28 mouse cellular contexts compared by ENCODE assay signal in genomic region chr13:15054705-15055104, GRCm38 (mm10).
A peak's percentile ranks its signal among the peaks of the same experiment; 100 is the strongest.
DNase-seq lines count a peak whose midpoint lies in the region; ATAC-seq and TF ChIP-seq lines count a peak whose summit lies in the region.
"Had no signal": no experiment of that assay in that cellular context is flagged by ENCODE, and none has a peak within 500 bp of the region (broad histone marks: within the 10 kb centered on the region; RNA-seq: fewer than 3 reads in every experiment).

No protein-coding gene starts in this region.

- no peak for TF ChIP-seq EP300 in stomach, postnatal 0 days (optimal IDR thresholded peaks at IDR 0.05)

- H3K9ac ChIP-seq in embryonic facial prominence, embryonic 14.5 days (ENCODE audit: low read depth, low read length), result no peak overlapping the region
- H3K9ac ChIP-seq in stomach, embryonic 14.5 days (replicated peaks; ENCODE audit: low read depth, low read length), result no peak overlapping the region
- H3K9ac ChIP-seq in stomach, postnatal 0 days (ENCODE audit: low read length), result no peak overlapping the region
- H3K9ac ChIP-seq in stomach, embryonic 16.5 days (ENCODE audit: low read length), result no peak overlapping the region
- H3K9ac ChIP-seq: embryonic facial prominence, embryonic 12.5 days; embryonic facial prominence, embryonic 15.5 days; forebrain, embryonic 12.5 days had no signal

- ATAC-seq in embryonic facial prominence, embryonic 14.5 days (ENCODE audit: low read depth), result no peak
- ATAC-seq in stomach, embryonic 14.5 days (ENCODE audit: insufficient number of reproducible peaks, insufficient read depth, low FRiP score, low read depth), result peak; percentile 62; the same call in 1 of the 2 replicates
- ATAC-seq in stomach, postnatal 0 days (ENCODE audit: low FRiP score, low TSS enrichment), result no peak
- ATAC-seq in stomach, embryonic 16.5 days (ENCODE audit: insufficient read depth, low FRiP score), result peak; percentile 56; the same call in 1 of the 2 replicates
- ATAC-seq in megakaryocyte progenitor cell, adult 5-6 weeks (replicated peaks; ENCODE audit: poor library complexity), result no peak
- ATAC-seq: activated CD4-positive, CD25-positive, alpha-beta regulatory T cell, adult 4 months; CD4-positive, CD25-positive, alpha-beta regulatory T cell, adult 4 months; forebrain, embryonic 14.5 days; forebrain, embryonic 16.5 days; Patski had no signal

- H3K4me3 ChIP-seq in embryonic facial prominence, embryonic 14.5 days (ENCODE audit: low read depth, low read length), result no peak overlapping the region
- no peak overlapping the region for H3K4me3 ChIP-seq in embryonic facial prominence, embryonic 10.5 days
- H3K4me3 ChIP-seq in stomach, embryonic 14.5 days (ENCODE audit: low read depth, low read length), result no peak overlapping the region
- no peak overlapping the region for H3K4me3 ChIP-seq in stomach, postnatal 0 days (ENCODE audit: low read depth, low read length)
- H3K4me3 ChIP-seq in stomach, embryonic 16.5 days (replicated peaks; ENCODE audit: low read length), result no peak overlapping the region
- H3K4me3 ChIP-seq: embryonic facial prominence, embryonic 12.5 days; embryonic facial prominence, embryonic 15.5 days; erythroblast, embryonic 14.5 days; forebrain, embryonic 10.5 days; forebrain, embryonic 12.5 days had no signal

- 76% methylated on average over 3 of the region's 3 CpGs for WGBS in embryonic facial prominence, embryonic 14.5 days
- 88% methylated on average over 3 of the region's 3 CpGs for WGBS in embryonic facial prominence, embryonic 10.5 days
- WGBS in stomach, embryonic 14.5 days, result 58% methylated on average over 3 of the region's 3 CpGs
- 57% methylated on average over 3 of the region's 3 CpGs for WGBS in stomach, postnatal 0 days
- 57% methylated on average over 3 of the region's 3 CpGs for WGBS in stomach, embryonic 16.5 days

- DNase-seq in embryonic facial prominence, embryonic 14.5 days (ENCODE audit: low spot score), result peak; percentile 5
- DNase-seq in embryonic facial prominence, embryonic 10.5 days (ENCODE audit: low spot score), result no peak
- DNase-seq in stomach, postnatal 0 days (ENCODE audit: low spot score), result no peak
- DNase-seq: adrenal gland, adult 8-10 months; adrenal gland, postnatal 14 days; adrenal gland, postnatal 36 days; B cell, adult 2 months; cerebellum, adult 18-20 months; cerebellum, adult 8-10 months; cerebellum, adult 9-11 months; cerebellum, postnatal 14 days; cerebellum, postnatal 36 days; embryo, embryonic 11 days had no signal

- no peaks in the 10 kb centered on the region for H3K36me3 ChIP-seq in embryonic facial prominence, embryonic 14.5 days (ENCODE audit: control insufficient read depth, insufficient read depth, low read length)
- H3K36me3 ChIP-seq in embryonic facial prominence, embryonic 10.5 days (replicated peaks), result no peaks in the 10 kb centered on the region
- H3K36me3 ChIP-seq in stomach, embryonic 14.5 days (ENCODE audit: control insufficient read depth, insufficient read depth, low read length), result no peaks in the 10 kb centered on the region
- no peaks in the 10 kb centered on the region for H3K36me3 ChIP-seq in stomach, postnatal 0 days (ENCODE audit: control insufficient read depth, insufficient read depth, low read length)
- no peaks in the 10 kb centered on the region for H3K36me3 ChIP-seq in stomach, embryonic 16.5 days (ENCODE audit: control insufficient read depth, insufficient read depth, low read length)
- H3K36me3 ChIP-seq: embryonic facial prominence, embryonic 12.5 days; embryonic facial prominence, embryonic 15.5 days; forebrain, embryonic 10.5 days; forebrain, embryonic 12.5 days; G1E had no signal

- H3K9me3 ChIP-seq in embryonic facial prominence, embryonic 14.5 days (ENCODE audit: control insufficient read depth, low read length), result no peaks in the 10 kb centered on the region
- H3K9me3 ChIP-seq in embryonic facial prominence, embryonic 10.5 days, result no peaks in the 10 kb centered on the region
- H3K9me3 ChIP-seq in stomach, embryonic 14.5 days (ENCODE audit: control insufficient read depth, low read depth, low read length), result no peaks in the 10 kb centered on the region
- H3K9me3 ChIP-seq in stomach, postnatal 0 days (ENCODE audit: control insufficient read depth, low read length), result no peaks in the 10 kb centered on the region
- H3K9me3 ChIP-seq in stomach, embryonic 16.5 days (replicated peaks; ENCODE audit: control insufficient read depth, low read length), result no peaks in the 10 kb centered on the region
- H3K9me3 ChIP-seq: embryonic facial prominence, embryonic 12.5 days; embryonic facial prominence, embryonic 15.5 days; forebrain, embryonic 10.5 days; forebrain, embryonic 12.5 days; G1E had no signal

- no peaks in the 10 kb centered on the region for H3K4me1 ChIP-seq in embryonic facial prominence, embryonic 14.5 days (ENCODE audit: control insufficient read depth, insufficient read depth, low read length)
- H3K4me1 ChIP-seq in embryonic facial prominence, embryonic 10.5 days, result peaks cover 8% of the 10 kb centered on the region
- H3K4me1 ChIP-seq in stomach, embryonic 14.5 days (ENCODE audit: control insufficient read depth, insufficient read depth, low read length), result 0 out of 2 replicates have a peak, but pooled peaks cover 4% of the 10 kb centered on the region
- H3K4me1 ChIP-seq in stomach, postnatal 0 days (replicated peaks; ENCODE audit: control insufficient read depth, insufficient read depth), result no peaks in the 10 kb centered on the region
- H3K4me1 ChIP-seq in stomach, embryonic 16.5 days (ENCODE audit: control insufficient read depth, insufficient read depth, low read length), result no peaks in the 10 kb centered on the region

- H3K27ac ChIP-seq in embryonic facial prominence, embryonic 14.5 days (replicated peaks; ENCODE audit: low read depth, low read length), result no peak overlapping the region
- no peak overlapping the region for H3K27ac ChIP-seq in embryonic facial prominence, embryonic 10.5 days (replicated peaks)
- H3K27ac ChIP-seq in stomach, embryonic 14.5 days (ENCODE audit: low read length), result no peak overlapping the region
- no peak overlapping the region for H3K27ac ChIP-seq in stomach, postnatal 0 days (replicated peaks)
- no peak overlapping the region for H3K27ac ChIP-seq in stomach, embryonic 16.5 days (ENCODE audit: low read length)
- H3K27ac ChIP-seq: embryonic facial prominence, embryonic 12.5 days; embryonic facial prominence, embryonic 15.5 days; forebrain, embryonic 10.5 days; forebrain, embryonic 12.5 days had no signal

- H3K27me3 ChIP-seq in embryonic facial prominence, embryonic 14.5 days (replicated peaks; ENCODE audit: control insufficient read depth, insufficient read depth, low read length), result no peaks in the 10 kb centered on the region
- no peaks in the 10 kb centered on the region for H3K27me3 ChIP-seq in embryonic facial prominence, embryonic 10.5 days (replicated peaks; ENCODE audit: low read depth, poor library complexity, severe bottlenecking)
- H3K27me3 ChIP-seq in stomach, embryonic 14.5 days (ENCODE audit: control insufficient read depth, insufficient read depth, low read length), result no peaks in the 10 kb centered on the region
- no peaks in the 10 kb centered on the region for H3K27me3 ChIP-seq in stomach, postnatal 0 days (ENCODE audit: control insufficient read depth, insufficient read depth, low read length)
- H3K27me3 ChIP-seq in stomach, embryonic 16.5 days (ENCODE audit: control insufficient read depth, insufficient read depth, low read length), result no peaks in the 10 kb centered on the region
- H3K27me3 ChIP-seq: CH12.LX; embryonic facial prominence, embryonic 12.5 days; embryonic facial prominence, embryonic 15.5 days; forebrain, embryonic 12.5 days had no signal

- no peak for TF ChIP-seq CTCF in stomach, postnatal 0 days (IDR thresholded peaks at IDR 0.05; ENCODE audit: low read depth)

- no peak overlapping the region for H3K4me2 ChIP-seq in embryonic facial prominence, embryonic 14.5 days (ENCODE audit: low read depth, low read length)
- H3K4me2 ChIP-seq in stomach, embryonic 14.5 days (replicated peaks; ENCODE audit: low read depth, low read length), result no peak overlapping the region
- no peak overlapping the region for H3K4me2 ChIP-seq in stomach, postnatal 0 days (replicated peaks; ENCODE audit: low read depth)
- no peak overlapping the region for H3K4me2 ChIP-seq in stomach, embryonic 16.5 days (ENCODE audit: low read depth, low read length)
- H3K4me2 ChIP-seq: embryonic facial prominence, embryonic 12.5 days; embryonic facial prominence, embryonic 15.5 days; forebrain, embryonic 12.5 days had no signal

Comparison
In these comparisons a context has a peak if more than half of its experiments do, and no peak if none do; other contexts are left out.
1. ATAC-seq: peak in stomach, embryonic 14.5 days (single experiment) and stomach, embryonic 16.5 days (single experiment); none in embryonic facial prominence, embryonic 14.5 days (single experiment), stomach, postnatal 0 days (single experiment) and megakaryocyte progenitor cell, adult 5-6 weeks (single experiment).